Mouse (Mus musculus) limb, embryonic 15.5 days (tissue): ENCODE data around the gene Zfp65. TPM values are rescaled to one million over a fixed set of nuclear protein-coding genes. Genes with fewer than 3 reads are reported as not detected.
"Not testable (repeated sequence)": the region's sequence is repeated elsewhere in the genome, so short reads cannot be mapped to it uniquely, and the experiment has no call there.

ENCODE experiments used
- ATAC-seq: fragments of 200-750 bp; cut with Nextera tagmentation; 2 replicates; pipeline ENCODE4 v1.8.0; 2017; ENCODE audit warnings: low read depth, moderate TSS enrichment; ENCODE audit not compliant: insufficient number of reproducible peaks, low FRiP score, low TSS enrichment
- H3K27ac ChIP-seq: fragments of 300-500 bp; sonication (generic); 2 replicates; pipeline ENCODE4 v1.5.1; 2015; ENCODE audit warnings: moderate library complexity, mild to moderate bottlenecking, inconsistent platforms
- H3K27me3 ChIP-seq: fragments of 300-500 bp; sonication (generic); 2 replicates; pipeline ENCODE4 v1.6.1; 2015; ENCODE audit warnings: inconsistent platforms
- H3K36me3 ChIP-seq: fragments of 300-500 bp; sonication (generic); 2 replicates; pipeline ENCODE4 v1.6.1; 2015; ENCODE audit warnings: inconsistent platforms
- H3K4me1 ChIP-seq: fragments of 300-500 bp; sonication (generic); 2 replicates; pipeline ENCODE4 v1.6.1; 2015; ENCODE audit warnings: inconsistent platforms
- H3K4me2 ChIP-seq: fragments of 300-500 bp; sonication (generic); 2 replicates; pipeline ENCODE4 v1.6.1; 2015; ENCODE audit warnings: mild to moderate bottlenecking, inconsistent platforms
- H3K4me3 ChIP-seq: fragments of 300-500 bp; sonication (generic); 2 replicates; pipeline ENCODE4 v1.5.1; 2015; ENCODE audit warnings: mild to moderate bottlenecking, inconsistent platforms
- H3K9ac ChIP-seq: fragments of 300-500 bp; sonication (generic); 2 replicates; pipeline ENCODE4 v1.6.1; 2015; ENCODE audit warnings: inconsistent platforms
- H3K9me3 ChIP-seq: fragments of 300-500 bp; sonication (generic); 2 replicates; pipeline ENCODE4 v1.6.1; 2016; ENCODE audit warnings: inconsistent platforms
- WGBS: fragments of 180-500 bp; shearing (Covaris S2); methylation state at CpG from one replicate; pipeline ENCODE4 v1.1.7; 2015; 5-methylcytosine and 5-hydroxymethylcytosine counted together
- polyA plus RNA-seq: library from polyadenylated mRNA; unstranded; fragments of >200 nt; fragmentation: Nextera tagmentation; extraction: Ambion mirVana; gene quantifications from 2 replicates; pipeline ENCODE4 v1.2.1, GENCODE M21; 2015

Gene Zfp65
- 6.4 and 6.8 TPM in 2 replicates for polyA plus RNA-seq

DNA sequence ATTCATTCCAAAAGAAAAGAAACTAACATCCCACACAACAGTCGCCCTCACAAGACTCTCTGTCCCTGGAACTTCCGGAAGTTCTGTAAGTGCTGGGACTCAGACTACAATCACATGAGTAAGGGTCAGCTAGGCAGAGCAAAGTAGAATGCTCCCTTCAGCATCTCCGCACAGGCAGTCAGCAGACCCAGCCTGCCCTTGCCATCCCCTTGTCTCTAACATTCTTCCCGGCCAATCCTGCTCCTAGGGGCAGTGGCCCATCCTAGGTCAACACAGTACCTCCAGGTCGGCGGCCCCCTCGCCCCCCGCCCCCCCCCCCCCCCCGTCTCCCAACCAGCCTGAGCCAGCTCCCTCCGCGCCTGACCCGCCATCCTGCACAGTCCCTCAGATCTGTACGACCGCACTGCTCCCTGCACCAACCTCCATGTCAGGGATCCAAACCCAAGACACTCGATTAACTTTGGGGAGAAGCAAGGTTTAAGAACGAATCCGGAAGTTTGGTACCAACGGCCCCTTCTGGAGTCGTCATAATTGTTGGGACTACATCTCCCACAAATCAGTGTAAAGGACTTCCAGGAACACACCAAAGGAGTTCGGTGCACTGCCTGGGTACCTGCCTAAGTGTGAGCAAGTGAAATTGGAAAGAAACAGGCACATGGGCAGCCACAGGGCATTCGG, at the start of gene Zfp65:
Gene Zfp65, minus strand, starts transcription at position 533 of the 678 bp plus-strand sequence.
- peak within 1 kb of the TSS; percentile 42 for H3K9ac ChIP-seq
- ATAC-seq, result peak; percentile 83
- no peak within 1 kb of the TSS for H3K27ac ChIP-seq
- H3K27me3 ChIP-seq, result no peaks in the 10 kb centered on the region
- peak within 1 kb of the TSS; percentile 58 for H3K4me3 ChIP-seq
- H3K4me1 ChIP-seq, result no peaks in the 10 kb centered on the region; the same call in 1 of the 2 replicates
- peak within 1 kb of the TSS; percentile 62 for H3K4me2 ChIP-seq
- 4% methylated on average over 15 of the region's 21 CpGs for WGBS
- H3K9me3 ChIP-seq, result no peaks in the 10 kb centered on the region
- H3K36me3 ChIP-seq, result no peaks in the 10 kb centered on the region

DNA sequence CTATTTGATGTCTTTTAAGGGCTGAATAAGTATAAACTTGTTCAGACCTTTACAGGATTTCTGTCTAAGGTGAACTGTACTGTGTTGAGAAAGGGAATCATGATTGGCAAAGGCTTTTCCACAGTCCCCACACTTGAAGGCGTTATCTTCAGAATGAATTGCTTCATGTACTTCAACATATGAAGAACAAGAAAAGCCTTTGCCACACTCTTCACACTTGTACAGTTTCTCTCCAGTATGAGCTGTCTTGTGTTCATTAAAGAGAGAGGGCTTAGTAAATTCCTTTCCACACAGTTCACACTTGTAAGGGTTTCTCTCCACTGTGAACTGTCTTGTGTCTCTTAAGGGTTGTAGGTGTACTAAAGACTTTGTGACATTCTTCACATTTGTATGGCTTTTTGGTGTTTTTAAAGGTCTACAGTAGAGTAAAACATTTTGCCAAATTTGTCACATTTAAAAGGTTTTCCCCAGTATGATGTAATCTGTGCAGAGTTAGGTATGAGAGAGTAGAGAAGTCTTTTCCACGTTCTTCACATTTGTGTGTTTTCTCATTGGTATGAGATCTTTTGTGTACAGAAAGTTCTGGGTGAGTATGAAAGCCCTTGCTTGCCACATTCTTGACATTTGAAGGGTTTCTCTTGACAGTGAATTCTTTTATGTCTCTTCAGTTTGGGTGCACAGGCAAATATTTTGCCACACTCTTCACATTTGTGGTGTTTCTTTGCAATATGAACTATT, 34.2 kb upstream of the Zfp65 start:
- no peak overlapping the region for H3K4me2 ChIP-seq
- H3K27me3 ChIP-seq, result no peaks in the 10 kb centered on the region
- WGBS, result 78% methylated on average over 2 of the region's 2 CpGs
- H3K36me3 ChIP-seq, result no peaks in the 10 kb centered on the region
- H3K4me1 ChIP-seq, result no peaks in the 10 kb centered on the region
- no peak for ATAC-seq
- no peak overlapping the region for H3K27ac ChIP-seq
- H3K4me3 ChIP-seq, result no peak overlapping the region
- H3K9me3 ChIP-seq, result no peaks in the 10 kb centered on the region
- no peak overlapping the region for H3K9ac ChIP-seq

DNA sequence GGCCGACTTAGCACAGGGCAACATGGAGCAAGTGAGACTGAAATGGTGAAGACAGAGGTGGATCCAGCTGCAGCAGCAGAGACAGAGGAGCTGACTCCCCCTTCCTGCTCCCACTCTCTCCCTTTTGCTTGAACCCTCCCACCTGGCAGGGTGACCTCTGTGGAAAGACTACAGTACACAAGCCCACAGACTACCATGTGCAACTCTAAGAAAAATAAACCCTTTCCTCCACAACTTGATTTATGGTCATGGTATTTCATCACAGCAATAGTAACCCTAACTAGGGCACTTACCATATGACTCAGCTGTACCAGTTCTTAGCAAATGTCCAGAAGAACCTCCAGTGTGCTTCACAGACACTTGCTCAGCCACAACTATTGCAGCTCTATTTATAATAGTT, 31.0 kb upstream of the Zfp65 start:
- Histone ChIP-seq H3K27ac (no peak overlapping the region), H3K9ac (no peak overlapping the region), H3K36me3 (no peaks in the 10 kb centered on the region), H3K9me3 (no peaks in the 10 kb centered on the region), H3K4me1 (no peaks in the 10 kb centered on the region), H3K27me3 (no peaks in the 10 kb centered on the region), H3K4me3 (no peak overlapping the region), H3K4me2 (no peak overlapping the region)
- no peak for ATAC-seq
- WGBS, result 78% methylated on average over 1 of the region's 1 CpGs

DNA sequence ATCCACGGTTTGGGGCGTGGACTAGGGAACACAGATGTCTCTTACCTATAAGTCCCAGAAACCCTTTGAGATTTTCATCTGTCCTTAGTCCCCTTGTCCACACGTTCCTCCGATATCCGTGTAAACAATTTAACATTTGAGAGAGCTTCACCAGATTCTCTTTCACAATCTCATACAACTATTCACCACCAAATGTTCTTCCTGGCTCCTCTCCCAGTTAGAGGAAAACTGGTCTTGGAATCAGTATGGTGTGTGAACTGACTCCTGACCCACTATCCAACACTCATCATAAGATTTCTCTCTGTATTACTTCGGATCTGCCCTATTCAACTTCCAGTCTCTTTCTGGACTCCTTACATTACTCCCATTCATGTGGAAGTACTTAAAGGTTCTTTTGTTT, 26.8 kb upstream of the Zfp65 start:
- 84% methylated on average over 6 of the region's 6 CpGs for WGBS
- H3K4me3 ChIP-seq, result 0 out of 2 replicates have a peak overlapping the region, but pooled peaks have one; percentile 59

DNA sequence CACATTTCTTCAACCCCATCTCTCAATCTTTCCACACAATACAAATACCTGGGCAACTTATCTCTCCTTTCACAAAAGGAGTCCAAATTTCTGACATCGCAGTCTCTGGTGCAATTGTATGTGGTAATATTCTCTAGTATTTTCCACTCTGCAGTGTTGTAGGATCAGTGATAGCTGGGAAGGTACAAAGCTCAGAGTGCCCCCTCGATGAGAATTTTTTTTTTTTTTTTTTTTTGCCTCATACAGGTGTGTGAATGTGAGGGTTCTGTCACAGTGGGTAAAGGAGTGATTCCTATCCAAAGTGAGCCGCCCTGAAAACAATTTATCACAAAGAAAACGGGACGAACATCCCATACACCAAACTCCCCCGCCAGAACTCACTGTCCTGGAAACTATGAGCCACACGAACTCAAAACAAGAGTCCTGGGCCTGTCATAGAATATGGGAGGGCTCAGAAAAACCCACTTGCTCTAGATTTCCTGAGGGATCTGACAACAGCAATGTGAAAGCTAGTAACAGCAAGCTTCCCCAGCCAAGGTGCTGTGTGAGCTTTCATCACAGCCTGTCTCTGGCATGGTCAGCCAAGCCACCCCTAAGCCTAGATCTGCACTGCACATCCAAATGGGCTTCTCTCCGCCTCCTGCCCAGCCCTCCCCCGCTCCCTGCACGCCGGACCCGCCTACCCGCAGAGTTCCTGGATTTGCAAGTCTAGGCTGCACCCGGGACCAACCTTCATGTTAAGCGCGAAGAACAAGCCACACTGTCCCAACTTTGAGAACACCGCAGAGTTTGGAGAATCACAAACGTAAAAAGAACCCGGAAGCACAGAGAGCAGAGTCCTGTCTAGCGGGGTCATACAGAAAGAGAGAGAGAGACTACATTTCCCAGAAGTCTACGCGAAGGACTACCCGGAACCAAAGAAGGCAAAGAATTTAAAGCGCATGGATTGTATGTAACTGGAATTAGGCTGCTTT, 25.6 kb upstream of the Zfp65 start, which contains the start of gene Zfp85:
Gene Zfp85, minus strand, starts transcription at position 896 of the 974 bp plus-strand sequence.
- H3K4me3 ChIP-seq, result peak within 1 kb of the TSS; percentile 59
- H3K9ac ChIP-seq, result peak within 1 kb of the TSS; percentile 35
- H3K27ac ChIP-seq, result peak within 1 kb of the TSS; percentile 84
- H3K4me1 ChIP-seq, result peaks cover 4% of the 10 kb centered on the region; the same call in 1 of the 2 replicates
- H3K9me3 ChIP-seq, result no peaks in the 10 kb centered on the region
- 7% methylated on average over 24 of the region's 24 CpGs for WGBS
- H3K27me3 ChIP-seq, result no peaks in the 10 kb centered on the region
- H3K36me3 ChIP-seq, result peaks cover 9% of the 10 kb centered on the region
- H3K4me2 ChIP-seq, result peak within 1 kb of the TSS; percentile 54
- ATAC-seq, result peak; percentile 86

More for the DNA sequence above, 26.8 kb upstream of the Zfp65 start:
- Histone ChIP-seq H3K27ac (no peak overlapping the region), H3K36me3 (peaks cover 7% of the 10 kb centered on the region), H3K27me3 (no peaks in the 10 kb centered on the region), H3K4me1 (peaks cover 4% of the 10 kb centered on the region; the same call in 1 of the 2 replicates), H3K9ac (no peak overlapping the region), H3K4me2 (peak overlapping the region; percentile 35; the same call in 1 of the 2 replicates), H3K9me3 (no peaks in the 10 kb centered on the region)
- ATAC-seq, result no peak

DNA sequence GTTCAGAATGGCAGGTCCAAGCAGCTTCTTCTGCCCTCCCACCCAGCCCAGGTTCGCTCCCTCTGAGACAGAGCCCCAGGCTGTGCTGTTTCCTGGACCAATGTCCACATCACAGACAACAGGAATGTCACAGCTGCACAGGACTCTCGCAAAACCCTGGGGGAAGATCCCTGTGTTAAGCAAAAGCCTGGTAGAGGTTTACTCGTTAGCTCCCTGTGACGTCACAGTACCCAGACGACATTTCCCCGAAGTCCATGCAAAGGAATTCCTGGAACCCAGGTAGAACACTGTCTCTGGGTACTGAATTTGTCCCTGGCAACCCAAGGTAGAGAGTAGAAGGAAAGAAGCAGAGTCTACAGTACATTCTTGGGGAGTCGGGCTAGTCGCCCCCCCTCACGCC, 14.9 kb upstream of the Zfp65 start:
- 83% methylated on average over 9 of the region's 9 CpGs for WGBS
- no peak for ATAC-seq
- peaks cover 10% of the 10 kb centered on the region for H3K36me3 ChIP-seq
- H3K27me3 ChIP-seq, result no peaks in the 10 kb centered on the region
- no peak overlapping the region for H3K9ac ChIP-seq
- no peaks in the 10 kb centered on the region for H3K4me1 ChIP-seq
- no peaks in the 10 kb centered on the region; the same call in 1 of the 2 replicates for H3K9me3 ChIP-seq
- H3K4me3 ChIP-seq, result no peak overlapping the region
- H3K4me2 ChIP-seq, result no peak overlapping the region
- no peak overlapping the region for H3K27ac ChIP-seq

DNA sequence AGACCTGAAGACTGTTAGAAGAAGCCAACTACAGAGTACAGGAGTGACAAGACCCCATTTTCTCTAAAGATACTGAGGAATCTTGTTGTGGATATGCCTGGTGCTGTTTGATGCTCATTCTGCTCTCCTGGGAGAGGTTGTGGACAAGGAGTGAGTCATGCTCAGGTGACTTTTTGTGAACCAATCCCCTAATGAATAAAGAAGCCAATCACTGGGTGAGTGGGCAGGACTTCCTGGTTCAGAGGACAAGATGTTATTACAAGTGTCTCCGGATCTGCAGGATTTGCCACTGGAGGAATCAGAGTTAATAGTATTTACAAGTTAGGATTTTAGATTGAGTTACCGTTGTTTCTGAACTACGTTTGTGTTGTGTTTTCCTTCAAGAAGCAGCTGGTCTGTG, 14.0 kb upstream of the Zfp65 start:
- H3K27ac ChIP-seq, result no peak overlapping the region
- no peaks in the 10 kb centered on the region for H3K4me1 ChIP-seq
- no peak for ATAC-seq
- H3K4me3 ChIP-seq, result no peak overlapping the region
- no peaks in the 10 kb centered on the region for H3K9me3 ChIP-seq
- H3K27me3 ChIP-seq, result no peaks in the 10 kb centered on the region
- WGBS, result 81% methylated on average over 3 of the region's 3 CpGs
- no peak overlapping the region for H3K4me2 ChIP-seq
- no peak overlapping the region for H3K9ac ChIP-seq
- peaks cover under 1% of the 10 kb centered on the region for H3K36me3 ChIP-seq

DNA sequence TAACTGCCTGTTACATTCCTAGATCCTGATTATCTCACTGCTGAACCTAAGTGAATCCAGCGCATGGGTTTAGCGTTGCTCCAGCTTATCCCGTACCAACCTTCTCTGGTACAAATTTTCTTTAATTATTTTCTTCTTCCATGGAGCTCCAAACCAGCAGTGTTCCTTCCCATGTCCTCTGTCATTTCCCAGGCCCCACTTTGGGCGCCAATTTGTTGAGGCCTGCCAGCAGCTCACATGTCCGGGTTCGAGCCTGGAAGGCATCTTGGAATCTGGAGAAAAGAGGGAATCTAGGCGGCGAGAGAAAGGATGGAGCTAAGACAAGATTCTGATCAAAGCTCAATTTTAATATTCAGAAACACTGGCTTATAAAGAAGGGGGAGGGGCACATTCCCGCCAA, 5.4 kb upstream of the Zfp65 start:
- not testable (repeated sequence) for H3K27me3 ChIP-seq, H3K9me3 ChIP-seq, H3K4me2 ChIP-seq, H3K4me1 ChIP-seq, H3K27ac ChIP-seq, H3K36me3 ChIP-seq, ATAC-seq, H3K4me3 ChIP-seq, H3K9ac ChIP-seq
- 95% methylated on average over 9 of the region's 9 CpGs for WGBS

DNA sequence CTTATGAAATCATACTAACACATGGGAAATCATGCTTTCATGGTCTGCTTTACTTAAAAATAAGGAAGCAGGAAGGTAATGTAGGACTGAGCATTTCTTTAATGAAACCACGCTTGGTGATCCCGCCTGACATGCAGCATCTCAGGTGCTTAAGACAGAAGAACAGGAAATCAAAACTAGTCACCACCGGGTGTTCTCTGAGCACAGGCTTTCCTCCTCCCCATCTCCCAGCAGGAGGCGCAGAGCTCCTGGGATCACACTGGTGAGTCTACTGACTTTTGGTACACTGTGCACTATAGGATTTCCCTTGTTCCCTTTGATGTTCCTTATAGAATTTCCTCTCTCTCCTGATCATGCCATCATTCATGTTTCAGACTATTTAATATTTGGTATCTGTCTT, 468 bp upstream of the Zfp65 start:
- H3K27me3 ChIP-seq, H3K4me1 ChIP-seq, H3K36me3 ChIP-seq, H3K27ac ChIP-seq, H3K9ac ChIP-seq, H3K9me3 ChIP-seq: not testable (repeated sequence)
- Histone ChIP-seq H3K4me2 (peak overlapping the region; percentile 62), H3K4me3 (peak overlapping the region; percentile 58)
- WGBS, result 37% methylated on average over 4 of the region's 4 CpGs
- peak; percentile 64; the same call in 1 of the 2 replicates for ATAC-seq

DNA sequence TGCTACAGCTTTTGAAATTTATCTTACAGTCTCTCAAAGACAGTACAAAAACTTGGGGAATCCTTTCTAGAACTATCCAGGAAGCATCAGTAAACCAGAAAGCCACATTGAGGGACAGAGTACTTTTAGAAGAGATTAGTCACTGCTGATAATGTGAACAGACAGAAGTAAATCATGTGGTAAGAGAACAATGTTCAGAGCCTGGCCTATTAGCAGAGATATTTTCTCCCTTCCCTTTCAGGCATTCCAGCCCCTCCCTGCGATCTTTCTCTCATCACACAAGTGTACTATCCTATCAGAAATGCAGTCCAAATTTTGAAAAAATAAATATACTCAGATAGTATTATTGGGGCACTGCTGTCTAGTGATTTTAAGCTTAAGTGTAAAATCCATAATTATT, 867 bp downstream of the Zfp65 start:
- H3K36me3 ChIP-seq, result no peaks in the 10 kb centered on the region
- H3K4me2 ChIP-seq, result peak overlapping the region; percentile 62
- peaks cover 3% of the 10 kb centered on the region for H3K4me1 ChIP-seq
- H3K9me3 ChIP-seq, result no peaks in the 10 kb centered on the region
- no peak overlapping the region for H3K27ac ChIP-seq
- H3K27me3 ChIP-seq, result no peaks in the 10 kb centered on the region
- peak overlapping the region; percentile 58 for H3K4me3 ChIP-seq
- 67% methylated on average over 1 of the region's 1 CpGs for WGBS
- no peak for ATAC-seq
- H3K9ac ChIP-seq, result no peak overlapping the region

DNA sequence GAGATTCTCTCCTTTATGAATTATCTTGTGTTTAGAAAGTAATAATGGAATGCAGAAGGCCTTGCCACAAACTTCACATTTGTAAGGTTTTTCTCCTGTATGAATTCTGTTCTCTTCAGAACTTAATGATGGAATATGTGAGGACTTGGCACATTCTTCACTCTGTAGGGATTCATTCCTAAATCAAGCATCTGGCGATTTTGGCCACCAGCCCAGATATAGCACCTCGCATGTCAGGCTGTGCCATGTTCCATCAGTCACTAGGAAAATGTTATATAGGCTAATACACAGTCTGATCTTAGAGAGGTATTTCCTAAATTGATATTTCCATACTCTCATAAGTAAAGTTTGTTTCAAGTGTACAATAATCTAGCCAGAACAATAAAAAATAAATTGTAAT, 3.6 kb downstream of the Zfp65 start:
- WGBS, result 58% methylated on average over 2 of the region's 2 CpGs
- not testable (repeated sequence) for ATAC-seq, H3K27ac ChIP-seq, H3K4me3 ChIP-seq, H3K9me3 ChIP-seq, H3K4me2 ChIP-seq, H3K9ac ChIP-seq, H3K27me3 ChIP-seq, H3K36me3 ChIP-seq, H3K4me1 ChIP-seq
